Mouse (Mus musculus) T-helper 17 cell (primary cell): ENCODE measurements at regions not wholly inside any gene's neighbourhood (a gene's known extent, or its start where the extent isn't known, plus 50 kb on each side); places are given as distances from the start of the nearest gene placed in this dataset.

Experiments
- in situ Hi-C, 2 experiments: fragments of 300-600 bp; cut with MboI, MseI; formaldehyde crosslinking; loops; 1 replicate in 1 of 2; 2 replicates in 1 of 2; pipeline ENCODE4 v1.15.1; 2025; ENCODE audit warnings: high pct_unique_total_duplicates in 2 of 2

DNA sequence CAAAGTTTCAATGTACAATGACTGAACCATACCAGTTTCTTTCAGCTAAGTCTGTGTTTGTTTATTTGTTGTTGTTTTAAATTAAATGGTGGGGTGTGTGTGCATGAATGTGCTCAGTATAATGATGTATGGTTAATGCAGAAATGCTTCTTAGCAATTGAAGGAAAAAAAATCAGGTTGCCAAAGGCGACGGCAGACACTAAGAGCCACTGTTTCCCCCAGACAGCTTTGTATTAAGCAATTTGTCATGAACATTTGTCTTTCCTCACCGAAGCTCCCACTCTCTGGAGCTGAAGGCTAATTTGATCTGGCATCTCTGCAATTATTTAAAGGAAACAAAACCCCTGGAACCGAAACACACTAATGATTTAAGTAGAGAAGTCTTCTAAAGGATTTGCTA, 360.7 kb downstream of the Bckdhb start:
- in situ Hi-C loops = no loop called here

DNA sequence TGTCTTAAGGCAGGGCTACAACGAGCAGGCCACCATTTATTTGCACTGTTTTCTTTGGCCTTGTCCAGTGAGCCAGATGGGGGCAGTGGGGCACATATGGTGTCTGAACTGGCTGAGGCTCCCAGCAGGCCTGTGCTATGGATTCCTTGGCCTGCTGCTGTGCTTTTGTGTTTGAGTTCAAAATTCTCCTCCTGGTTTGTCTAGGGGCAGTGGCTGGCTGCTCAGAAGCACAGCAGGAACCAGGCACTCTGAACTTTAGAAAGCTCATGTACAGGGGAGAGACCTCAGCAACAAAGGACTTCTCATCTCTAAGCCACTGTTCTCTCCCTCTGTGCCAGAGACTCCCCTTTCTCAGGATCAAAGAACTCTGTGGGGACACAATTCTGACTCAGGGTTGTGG, 370.9 kb downstream of the Bckdhb start:
- in situ Hi-C loops = no loop called here

DNA sequence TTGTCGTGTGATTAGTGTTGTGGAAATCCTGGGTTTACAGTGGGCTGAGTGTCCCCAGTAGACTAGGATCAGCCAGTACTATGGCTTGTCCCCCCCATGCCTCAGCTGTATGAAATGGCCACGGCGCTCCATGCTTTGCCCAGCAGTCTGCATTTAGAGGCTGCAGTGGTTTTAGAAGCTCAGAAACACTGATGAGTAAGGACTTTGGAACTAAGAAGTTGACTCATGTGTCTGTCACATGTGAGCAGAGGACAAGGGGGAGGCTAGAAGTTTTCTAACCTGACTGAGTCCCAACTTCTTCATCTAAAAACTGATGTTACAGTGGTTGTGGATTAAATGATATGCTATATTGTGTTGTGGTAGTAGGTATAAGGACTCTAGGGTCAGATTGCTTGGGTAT, 371.5 kb downstream of the Bckdhb start:
- in situ Hi-C loops = no loop called here

DNA sequence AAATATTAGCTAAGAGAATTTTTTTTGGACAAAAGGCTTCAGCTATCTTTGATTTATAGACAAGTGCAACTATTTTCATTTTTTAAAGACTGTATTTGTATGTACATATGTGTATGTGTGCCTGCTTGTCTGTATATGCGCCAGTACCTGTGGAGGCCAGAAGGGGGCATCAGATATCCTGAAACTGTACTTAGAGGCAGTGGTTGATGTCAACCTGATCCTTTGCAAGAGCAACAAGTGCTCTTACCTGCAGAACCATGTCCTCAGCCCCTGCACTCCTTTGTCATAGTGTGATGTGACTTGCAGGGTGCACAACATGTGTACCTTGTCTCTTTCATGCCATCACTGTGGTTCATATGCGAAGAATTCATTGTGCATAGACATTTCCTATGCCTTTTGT, 379.5 kb downstream of the Bckdhb start:
- in situ Hi-C loops = no loop called here

DNA sequence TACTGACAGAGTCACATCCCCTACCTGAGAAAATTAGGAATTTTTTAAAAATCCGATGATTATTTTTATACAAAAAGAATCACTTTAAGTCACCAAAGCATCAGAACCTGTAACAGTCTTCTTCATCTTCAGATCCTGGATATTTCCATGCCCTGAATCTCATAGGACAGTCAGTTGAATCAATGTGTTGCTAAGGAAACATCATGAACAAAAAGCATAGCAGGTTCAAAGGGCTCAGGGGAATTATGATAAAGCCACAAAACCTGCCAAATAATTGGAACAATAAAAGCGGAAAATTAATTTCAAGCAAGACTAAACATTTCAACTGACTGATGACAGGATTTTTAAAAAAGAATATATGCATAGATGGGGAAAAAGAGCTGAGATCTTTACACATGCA, 393.9 kb downstream of the Bckdhb start:
- in situ Hi-C loops = no loop called here

DNA sequence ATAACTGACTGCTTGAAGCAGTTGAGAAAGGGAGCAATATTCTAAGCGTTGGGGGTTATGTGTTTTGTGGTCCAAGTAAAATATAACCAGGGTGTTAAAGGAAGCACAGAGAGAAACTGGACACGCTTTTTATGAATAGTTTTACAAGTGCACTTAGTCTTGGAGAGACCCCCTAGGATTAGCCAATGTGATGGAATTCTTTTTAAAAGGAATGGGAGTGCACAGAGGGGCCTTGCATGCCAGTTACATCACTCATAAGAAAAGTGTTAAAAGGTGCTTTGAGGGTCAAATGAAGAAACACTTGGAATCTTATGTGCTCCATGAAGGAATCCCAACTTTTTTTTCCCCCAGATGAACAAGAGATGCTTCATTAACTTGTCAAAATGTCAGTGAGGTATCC, 394.4 kb downstream of the Bckdhb start:
- in situ Hi-C loops = no loop called here

DNA sequence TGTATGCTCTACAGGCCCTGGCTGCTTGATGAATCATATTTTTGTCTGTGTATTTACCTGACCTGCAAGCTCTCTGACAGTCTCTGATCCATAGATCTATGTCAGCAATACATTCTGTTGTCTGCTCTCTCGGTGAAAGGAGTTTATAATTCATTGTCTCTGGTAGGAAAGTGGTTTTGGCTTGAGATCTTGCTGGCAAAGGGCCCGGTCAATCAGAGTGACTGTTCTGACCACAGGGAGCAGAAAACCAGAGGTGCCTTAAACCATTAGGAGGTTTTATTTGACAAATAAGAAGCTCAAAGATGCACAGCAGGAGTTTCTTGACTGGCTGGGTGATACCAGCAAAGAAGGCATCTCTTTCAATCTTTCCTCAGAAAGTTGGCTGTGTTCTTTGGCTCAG, 398.2 kb downstream of the Bckdhb start:
- in situ Hi-C loops = no loop called here

GRCm38 (mm10) chr9:84331083-84331602, 406.2 kb downstream of the Bckdhb start:
- in situ Hi-C loops = no loop called here

DNA sequence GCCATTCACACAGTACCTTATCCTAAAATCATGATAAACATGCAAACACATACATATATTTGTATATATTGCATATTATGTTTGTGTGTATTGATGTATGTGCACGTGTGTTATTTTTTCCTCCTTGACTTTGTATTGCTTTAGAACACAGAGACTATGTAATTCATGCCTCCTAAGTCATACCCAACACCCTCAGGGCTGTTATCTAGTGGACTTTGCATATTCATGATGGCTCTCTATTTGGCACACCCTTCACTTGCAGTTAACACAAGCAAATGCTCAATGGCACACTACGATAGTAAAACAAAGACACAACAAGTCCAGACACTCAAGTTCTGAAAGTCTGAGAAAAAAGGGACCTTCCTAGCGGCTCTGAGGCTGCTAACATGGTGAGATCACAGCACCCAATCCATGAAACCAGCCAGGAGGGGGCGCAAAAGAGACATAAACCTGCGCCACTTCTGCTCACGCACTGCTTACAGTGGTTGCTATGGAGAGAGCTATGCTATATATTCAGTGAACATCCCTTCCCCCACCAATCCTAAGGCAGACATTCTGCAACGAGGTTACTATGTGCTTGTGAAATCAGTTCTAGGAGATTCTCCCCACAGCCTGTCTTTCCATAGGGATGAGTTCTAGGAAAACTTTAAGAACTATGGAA, 418.6 kb downstream of the Bckdhb start:
- in situ Hi-C loops = no loop called here

GRCm38 (mm10) chr9:84350223-84350622, 425.3 kb downstream of the Bckdhb start:
- in situ Hi-C loops = no loop called here

DNA sequence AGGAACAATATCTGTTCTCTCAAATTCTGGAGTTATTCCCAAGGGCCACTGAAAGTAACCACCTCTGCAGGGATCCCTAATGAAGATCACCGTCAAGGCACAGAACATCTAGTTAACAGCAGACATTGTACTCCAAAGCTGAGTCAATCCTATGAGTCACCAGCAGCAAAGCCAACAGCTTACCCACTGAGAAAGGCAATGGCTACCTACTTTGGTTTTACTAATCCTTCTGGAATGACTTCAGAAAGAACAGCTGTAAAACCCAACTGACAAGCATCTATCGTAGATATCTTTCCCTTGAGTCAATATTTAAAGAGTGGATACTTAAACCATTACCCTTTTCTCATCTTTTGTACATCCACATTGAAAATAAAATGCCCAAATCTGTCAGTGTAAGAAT, 429.5 kb downstream of the Bckdhb start:
- in situ Hi-C loops = no loop called here

GRCm38 (mm10) chr9:84356167-84356566, 431.2 kb downstream of the Bckdhb start:
- in situ Hi-C loops = no loop called here

DNA sequence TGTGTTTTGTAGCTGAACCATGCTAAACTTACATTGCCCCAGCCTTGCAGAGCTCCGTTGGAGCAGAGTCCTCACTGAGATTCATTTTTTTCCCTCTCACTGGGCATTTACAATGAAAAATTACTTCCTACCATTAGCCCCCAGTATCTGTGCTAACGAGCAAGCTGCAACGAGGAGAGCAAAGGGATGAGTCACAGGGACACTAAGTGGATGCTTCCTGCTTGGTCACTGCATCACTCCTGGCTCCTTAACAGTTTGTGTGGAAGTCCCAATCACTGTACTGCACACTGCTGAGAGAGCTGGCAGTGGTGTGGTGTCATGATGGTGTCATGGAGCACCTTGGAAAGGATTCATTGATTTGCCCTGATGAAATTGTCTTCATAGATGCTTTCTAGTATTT, 434.9 kb downstream of the Bckdhb start:
- in situ Hi-C loops = no loop called here

DNA sequence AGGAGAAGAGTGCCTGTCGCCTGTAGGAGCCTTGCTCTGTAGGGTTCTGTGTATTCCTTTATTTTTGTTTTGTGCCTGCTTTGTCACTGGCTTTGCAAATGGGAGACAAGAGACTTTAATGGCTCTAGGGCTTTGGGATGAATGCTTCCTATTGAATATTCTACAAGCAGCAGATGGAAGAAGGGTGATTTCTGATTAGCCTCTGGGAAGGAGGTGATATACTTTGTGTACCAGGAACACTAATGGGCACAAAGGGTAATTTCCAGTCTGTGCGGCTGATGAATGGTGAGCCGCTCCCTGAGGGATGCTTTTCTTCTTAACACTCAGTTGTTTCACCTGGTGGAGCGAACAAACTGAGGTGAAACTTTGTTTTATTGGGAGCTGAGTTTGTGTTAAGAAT, 435.5 kb downstream of the Bckdhb start:
- in situ Hi-C loops = no loop called here

GRCm38 (mm10) chr9:84363478-84363877, 438.5 kb downstream of the Bckdhb start:
- in situ Hi-C loops = no loop called here

DNA sequence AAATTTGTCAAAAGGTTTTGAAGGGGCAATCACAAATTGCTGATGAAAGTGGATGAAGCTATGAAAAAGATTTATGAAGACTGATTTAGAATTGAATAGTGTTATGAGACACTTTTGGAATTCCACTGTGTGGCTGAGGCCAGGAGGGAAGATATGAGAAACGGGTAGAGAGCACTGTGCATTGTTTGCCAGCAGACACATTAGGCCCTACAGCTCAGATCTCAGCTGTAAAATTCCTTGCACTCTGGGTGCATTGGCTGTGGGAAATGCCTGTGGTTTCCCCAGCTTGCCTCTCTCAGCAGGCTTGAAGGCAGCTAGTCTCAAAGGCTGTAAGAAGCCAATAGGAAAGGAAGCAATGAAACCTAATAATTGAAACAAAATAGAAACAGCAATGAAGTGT, 444.3 kb downstream of the Bckdhb start:
- in situ Hi-C loops = no loop called here

- in situ Hi-C loops = no loop called here
Measured at GRCm38 (mm10) chr9:84370260-84370659, 445.3 kb downstream of the Bckdhb start.

DNA sequence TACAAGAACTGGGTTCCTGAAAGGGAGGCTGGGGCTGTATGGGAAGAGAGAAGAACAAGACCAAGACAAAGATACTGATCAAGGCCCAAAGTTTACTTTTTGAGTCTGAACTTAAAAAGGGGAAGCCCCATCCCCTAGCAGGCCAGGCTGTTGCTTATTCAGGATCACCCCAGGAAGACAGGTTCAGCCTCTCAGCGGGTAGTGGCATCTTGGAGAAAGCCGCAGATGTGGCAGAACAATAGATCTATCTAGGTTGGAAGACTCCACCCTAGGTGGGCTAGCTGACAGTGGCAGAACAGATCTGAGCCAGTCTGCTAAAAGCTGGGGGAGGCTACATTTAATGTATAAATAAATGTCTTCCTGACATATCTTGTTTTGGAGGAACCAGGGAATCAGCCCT, 450.8 kb downstream of the Bckdhb start:
- in situ Hi-C loops = no loop called here

DNA sequence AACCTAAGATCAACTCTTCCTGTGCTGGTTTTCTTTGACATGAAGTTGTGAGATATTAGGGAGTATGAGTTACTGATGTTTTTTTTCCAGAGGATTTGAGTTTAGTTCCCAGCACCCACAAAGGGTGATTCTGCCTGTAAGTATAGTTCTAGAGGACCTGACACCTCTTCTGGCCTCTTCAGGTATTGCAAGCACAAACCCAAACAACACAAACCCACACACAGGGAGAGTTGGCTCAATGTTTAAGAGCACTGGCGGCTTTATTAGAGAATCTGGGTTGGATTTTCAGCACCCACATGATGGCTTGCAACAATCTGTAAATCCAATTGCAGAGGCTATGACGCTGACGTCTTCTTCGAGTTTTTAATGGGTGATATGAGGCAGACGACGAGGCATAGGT, 451.7 kb downstream of the Bckdhb start:
- in situ Hi-C loops = no loop called here

GRCm38 (mm10) chr9:84381942-84382341, 457.0 kb downstream of the Bckdhb start:
- in situ Hi-C loops = no loop called here

GRCm38 (mm10) chr9:84389831-84390230, 464.9 kb downstream of the Bckdhb start:
- in situ Hi-C loops = no loop called here

DNA sequence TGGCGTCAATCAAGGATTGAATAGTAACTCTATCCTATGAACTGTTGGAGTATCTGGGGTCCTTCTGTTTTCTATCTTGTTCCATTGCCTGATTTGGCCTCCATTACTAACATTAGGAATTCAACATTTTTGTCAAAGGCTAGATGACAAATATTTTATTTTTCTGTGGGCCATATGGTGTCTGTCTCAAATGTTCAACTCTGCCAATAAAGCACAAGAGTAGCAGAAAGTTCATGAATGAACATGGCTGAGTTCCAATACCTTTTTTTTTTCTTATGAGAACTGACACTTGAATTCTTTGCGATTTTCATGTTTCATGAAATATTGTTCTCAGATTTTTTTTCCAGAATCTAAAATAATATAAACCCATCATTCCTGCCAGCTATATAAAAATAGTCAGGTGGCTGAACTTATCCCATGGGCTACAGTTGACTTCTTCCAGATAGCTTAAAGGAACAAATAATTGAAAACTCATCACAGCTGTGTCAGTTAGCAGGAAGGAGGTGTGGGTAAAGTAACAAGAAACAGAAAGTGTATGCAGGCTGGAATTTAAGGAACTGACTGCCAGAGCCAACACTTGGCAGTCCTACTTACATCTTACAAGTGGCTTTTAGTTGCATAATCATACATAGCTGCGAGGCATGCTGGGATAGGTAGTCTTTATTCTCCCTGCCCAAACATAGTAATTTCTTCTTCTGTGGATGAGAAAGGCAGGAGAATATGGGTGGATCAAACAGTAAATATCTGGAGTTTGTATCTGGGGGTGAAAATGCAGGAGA, 469.8 kb downstream of the Bckdhb start:
- in situ Hi-C loops = no loop called here

DNA sequence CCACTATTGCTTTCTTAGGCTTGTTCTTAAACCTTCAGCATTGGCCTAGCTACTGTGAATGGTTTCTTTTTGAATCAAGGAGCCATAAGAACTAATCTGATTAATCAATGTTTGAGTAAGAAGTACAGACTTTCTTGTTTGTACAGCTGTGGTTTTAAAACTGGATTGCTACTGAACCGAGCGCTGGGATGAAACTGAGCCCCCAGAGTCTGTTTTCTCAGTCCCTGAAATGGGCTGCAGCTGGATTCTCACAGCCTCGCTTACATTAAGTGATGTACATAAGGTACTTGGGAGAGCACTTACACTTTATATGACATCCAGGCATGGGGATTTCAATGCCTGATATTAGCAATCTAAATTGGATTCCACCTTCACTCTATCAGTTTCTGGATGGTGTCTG, 474.5 kb downstream of the Bckdhb start:
- in situ Hi-C loops = no loop called here
